Mouse (Mus musculus) heart, postnatal 0 days (tissue): ENCODE results near the gene Abhd12b.
"Not testable (repeated sequence)": the region's sequence is repeated elsewhere in the genome, so short reads cannot be mapped to it uniquely, and the experiment has no call there.

Experiments used
- CTCF ChIP-seq: IDR thresholded peaks from 2 replicates; pipeline ENCODE4 v1.5.1; 2016; ENCODE audit warnings: antibody characterized with exemption, control low read depth, low read depth
- EP300 ChIP-seq: IDR thresholded peaks from 2 replicates; pipeline ENCODE4 v1.6.1; 2016; ENCODE audit warnings: antibody characterized with exemption, low read depth

DNA sequence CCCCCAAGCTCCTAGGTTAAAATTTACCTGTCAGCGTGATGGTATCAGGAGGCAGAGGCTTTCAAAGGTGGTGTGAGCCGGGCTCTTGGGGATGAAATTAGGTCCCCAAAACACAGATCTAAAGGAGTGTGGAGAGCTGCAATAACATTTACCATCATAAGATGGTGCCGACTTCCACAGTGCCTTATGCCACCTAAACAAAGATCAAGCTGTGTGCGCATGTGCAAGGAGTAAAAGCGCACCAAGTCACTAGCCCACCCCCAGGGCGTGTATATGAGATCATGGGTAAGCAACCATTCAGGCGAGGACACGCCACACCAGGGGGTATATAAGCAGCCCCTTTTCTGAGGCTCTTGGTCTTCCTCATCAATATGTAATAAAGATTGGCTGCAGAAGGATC lies 29.6 kb downstream of the Abhd12b start:
- TF ChIP-seq CTCF, EP300: not testable (repeated sequence)
